Mouse (Mus musculus) retina, postnatal 7 days (tissue): ENCODE data around the gene Gna13.
"Not testable (repeated sequence)": the region's sequence is repeated elsewhere in the genome, so short reads cannot be mapped to it uniquely, and the experiment has no call there.

ENCODE experiments used
- DNase-seq: peaks from one replicate; pipeline ENCODE4 v3.0.0-alpha.2; 2012; ENCODE audit warnings: low read depth, low spot score

Gene Gna13

DNA sequence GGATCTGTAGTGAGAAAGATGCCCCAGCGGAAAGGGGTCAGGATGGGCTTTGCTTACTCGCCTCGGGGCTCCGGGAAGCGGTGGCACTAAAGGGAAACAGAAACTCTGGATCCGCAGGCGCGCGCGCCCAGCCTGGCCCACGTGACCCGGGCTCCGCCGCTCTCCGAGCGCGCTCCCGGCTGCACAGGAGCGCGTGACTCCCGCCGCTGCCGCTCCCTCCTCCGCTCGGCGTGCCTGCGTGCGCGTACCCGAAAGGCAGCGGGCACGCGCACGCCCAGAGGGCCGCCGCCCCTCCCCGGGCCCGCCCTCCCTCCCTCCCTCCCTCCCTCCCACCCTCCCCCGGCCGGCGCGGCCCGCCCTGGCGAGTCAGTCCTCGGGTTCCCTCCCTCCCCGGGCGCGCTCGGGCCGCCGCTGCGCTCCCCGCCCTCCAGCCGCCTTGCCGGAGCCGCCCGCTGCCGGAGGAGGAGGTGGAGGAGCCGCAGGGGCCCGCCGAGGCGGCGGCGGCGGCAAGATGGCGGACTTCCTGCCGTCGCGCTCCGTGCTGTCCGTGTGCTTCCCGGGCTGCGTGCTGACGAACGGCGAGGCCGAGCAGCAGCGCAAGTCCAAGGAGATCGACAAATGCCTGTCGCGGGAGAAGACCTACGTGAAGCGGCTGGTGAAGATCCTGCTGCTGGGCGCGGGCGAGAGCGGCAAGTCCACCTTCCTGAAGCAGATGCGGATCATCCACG is at the start of gene Gna13:
Gene Gna13, plus strand, starts transcription at position 369 of the 728 bp plus-strand sequence.
- peak; percentile 85 for DNase-seq

DNA sequence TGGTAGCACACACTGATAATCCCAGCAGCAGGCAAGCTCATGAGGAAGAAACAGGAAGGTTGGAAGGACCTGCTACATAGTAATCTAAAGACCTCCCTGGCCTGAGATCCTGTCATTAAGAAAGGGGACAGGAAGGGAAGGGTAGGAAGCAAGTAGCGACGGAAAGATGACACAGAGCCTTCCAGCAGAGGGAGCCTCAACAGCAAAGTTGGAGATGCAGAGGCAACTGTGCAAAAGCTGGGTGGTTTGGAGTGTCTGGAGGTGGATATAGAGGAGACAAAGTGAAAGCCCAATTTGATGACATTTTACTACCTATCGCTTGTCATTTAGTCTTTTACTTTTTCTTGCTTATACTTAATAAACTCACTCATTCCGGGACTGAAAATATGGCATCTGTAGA is 45.7 kb upstream of the Gna13 start:
- DNase-seq: no peak

DNA sequence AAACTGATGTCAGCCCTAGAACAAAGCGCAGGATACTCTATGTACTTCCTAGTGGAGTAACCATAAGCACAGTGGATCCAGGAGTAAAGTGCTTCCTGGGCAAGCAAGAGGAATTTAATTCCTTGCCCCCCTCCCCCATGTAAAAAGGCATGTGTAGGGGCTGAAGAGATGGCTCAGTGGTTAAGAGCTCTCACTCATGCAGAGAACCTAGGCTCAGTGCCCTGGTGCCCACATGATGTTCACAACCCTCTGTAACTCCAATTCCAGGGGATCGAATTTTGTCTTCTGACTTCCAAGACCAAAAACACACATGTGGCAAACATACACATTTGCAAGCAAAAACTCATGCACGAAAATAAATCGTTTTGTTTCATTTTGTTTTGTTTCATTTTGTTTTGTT is 43.2 kb upstream of the Gna13 start:
- DNase-seq: no peak

DNA sequence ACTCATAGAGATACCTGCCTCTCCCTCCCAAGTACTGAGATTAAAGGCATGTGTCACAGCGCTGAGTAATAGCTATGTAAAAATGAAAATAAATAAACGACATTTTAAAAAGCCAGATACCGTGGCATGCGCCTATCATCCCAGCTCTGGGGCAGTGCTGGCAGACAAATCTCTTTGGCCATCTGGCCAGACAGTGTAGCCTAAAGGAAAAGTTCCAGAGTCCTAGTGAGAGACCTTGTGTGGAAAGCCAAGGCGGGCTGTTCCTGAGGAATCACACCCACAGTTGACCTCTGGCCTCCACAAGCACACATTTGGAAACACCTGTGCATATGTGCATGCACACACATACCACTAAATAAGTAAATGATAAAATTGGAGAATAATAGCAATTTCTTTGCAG is 42.7 kb upstream of the Gna13 start:
- no peak for DNase-seq

DNA sequence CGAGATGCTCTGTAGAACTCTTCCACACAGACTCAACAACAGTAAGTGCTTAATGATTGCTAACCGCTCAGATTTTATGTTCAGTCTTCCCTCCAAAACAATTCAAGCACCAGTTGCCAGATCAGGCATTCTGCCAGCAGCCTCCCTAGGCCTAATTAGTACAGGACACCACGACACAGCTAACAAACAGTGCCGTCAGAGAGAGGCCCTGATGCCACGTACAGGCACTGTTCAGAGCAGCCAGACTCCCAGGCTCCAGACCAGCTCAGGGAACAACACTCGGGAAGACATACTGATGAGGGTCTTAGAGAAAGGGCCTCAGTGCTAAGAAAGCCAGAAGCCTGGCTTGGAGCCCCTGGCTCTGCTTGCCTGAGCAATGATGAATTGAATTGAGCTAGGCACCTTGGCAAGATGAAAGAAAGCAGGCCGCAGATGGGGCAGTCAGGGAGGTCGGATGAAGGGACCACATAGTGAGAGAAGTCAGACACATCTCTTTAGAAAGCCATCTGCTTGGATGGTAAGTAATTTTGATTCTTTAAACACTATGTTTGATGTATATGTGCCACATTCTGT is 42.2 kb upstream of the Gna13 start:
- DNase-seq: no peak

DNA sequence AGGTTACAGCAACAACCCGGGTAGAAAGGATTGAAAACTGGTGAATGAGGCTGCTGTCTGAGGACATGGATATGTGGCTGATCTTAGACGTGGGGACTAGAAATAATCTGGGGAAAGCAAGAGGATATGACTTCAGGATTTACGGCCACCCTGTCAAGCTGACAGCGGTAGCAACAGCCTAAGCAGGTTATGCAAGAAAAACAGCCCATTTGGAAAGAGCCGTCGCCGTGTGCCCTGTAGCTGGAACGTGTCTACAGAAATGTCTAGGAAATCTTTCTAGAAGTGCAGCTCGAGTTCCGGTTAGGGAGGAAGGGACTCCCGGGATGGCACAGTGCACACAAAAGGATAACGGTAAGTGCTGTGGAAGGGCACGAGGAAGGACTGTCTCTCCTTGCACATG is 36.4 kb upstream of the Gna13 start:
- no peak for DNase-seq

DNA sequence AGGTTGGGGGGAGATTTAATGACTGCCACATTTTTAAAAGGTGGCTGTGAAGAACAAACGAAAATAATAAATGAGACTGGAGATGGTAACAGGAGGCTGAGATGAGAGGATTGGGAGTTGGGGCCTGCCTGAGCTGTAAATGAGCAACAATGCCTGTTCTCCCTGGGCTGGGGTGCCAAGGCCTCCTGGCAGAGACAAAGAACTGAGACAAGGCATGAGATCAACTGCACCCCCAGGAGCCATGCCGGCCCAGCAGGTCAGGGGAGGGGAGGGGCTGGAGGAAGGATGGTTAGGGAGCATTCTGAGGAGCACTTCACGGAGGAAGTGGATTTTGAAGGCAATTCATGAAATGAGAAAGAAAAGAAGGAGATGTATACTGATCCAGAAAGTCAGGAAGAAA is 35.2 kb upstream of the Gna13 start:
- no peak for DNase-seq

DNA sequence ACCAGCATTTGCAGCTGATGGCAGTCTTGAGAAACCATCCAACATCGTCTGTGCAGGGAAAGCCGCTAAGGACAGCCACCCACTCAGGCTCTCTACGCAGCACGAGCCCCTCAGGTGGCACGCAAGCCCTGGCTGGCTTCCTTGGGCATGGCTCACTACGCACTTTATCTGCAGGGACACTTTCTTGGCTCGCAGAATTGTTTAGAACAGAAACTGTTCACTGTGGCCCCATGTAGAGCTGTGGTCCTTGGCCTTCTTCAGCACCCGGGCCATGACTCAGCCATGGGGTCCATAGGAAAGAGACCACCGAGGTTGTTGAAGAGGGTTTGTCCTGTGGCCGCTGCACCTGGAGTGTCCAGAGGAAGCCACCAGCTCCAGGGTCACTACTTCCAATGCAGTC is 34.7 kb upstream of the Gna13 start:
- DNase-seq: no peak

DNA sequence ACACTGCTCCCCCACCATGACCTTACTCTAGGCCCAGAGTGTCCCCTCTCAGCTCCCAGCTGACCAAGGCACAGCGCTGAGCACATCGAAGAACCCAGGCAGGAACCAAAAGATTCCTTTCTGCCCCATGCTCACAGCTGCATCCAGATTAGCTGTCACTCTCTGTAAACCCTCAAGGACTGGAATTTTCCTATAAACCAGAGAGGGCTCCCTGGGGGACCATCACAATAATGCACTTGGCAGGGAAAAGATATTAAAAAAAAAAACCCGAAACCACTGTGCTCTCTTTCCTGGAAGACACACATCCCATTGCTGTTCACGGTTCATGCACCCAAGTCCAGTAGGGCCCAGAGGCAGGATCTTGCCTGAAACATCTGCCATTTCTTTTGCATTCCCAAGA is 33.3 kb upstream of the Gna13 start:
- no peak for DNase-seq

DNA sequence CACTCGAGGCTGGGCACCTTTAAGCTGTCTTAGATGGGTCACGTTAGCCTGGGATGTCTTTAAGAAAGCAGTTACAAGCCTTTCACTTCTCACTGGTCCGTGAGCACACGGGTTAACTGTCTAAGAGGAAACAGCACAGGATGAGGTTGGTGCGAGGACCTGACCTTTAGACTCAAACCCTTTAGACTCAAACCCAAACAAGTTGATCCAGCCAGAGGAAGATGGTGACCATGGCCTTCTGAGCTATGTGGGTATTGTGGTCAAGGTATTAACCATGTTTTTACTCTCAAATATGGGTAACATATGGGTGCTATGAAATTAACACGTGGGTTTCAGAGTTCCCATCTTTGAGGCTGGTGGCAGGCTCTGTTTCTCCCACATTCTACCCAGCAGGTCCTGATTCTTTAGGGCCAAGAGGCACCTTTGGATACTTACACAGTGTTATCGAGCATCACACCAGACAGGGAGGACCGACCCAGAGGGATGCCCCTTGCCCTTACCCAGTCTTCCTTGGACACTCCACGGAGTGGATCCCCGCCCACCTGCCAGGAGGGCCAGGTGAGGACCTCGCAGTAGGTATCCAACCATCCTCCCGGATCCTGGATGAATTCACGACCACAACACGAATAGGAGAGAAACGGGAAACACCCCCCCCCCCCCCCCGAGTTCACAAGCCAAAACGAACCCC is 31.8 kb upstream of the Gna13 start:
- DNase-seq: no peak

DNA sequence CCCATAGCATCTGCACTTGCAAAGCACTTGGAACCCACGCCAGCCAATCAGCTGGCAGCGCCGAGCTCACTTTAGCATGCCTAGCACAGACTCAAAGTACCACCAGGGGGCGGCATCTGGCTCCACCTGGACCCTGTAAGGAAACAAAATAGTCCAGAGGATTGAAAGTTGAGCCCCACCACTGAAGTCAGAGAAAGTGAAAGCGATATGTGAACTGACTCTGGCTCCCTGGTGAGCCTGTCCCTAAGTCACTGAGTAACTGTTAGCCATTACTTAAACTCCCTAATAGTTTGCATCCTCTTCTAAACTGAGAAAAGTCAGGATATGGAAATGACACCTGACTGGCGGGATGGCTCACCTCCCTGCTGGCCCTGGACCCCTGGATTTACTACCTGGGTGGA is 31.2 kb upstream of the Gna13 start:
- DNase-seq: peak; percentile 82

DNA sequence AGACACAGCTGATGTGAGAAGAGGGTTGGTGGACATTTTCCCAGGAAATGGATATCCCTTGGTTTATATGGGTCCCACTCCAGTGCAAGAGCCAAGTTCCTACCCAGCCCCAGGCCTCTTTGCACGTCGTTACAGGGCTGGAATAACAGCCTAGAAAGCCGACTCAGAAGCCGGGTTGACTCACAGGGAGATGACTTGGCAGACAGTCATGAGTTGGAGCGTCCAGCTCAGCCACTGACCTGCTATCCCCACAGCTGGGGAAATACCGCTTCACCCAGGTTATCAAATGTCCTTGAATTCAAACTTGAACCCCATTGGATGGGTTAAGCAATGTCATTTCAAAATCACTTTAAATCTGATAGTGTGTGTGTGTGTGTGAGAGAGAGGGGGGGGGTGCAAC is 29.9 kb upstream of the Gna13 start:
- no peak for DNase-seq

DNA sequence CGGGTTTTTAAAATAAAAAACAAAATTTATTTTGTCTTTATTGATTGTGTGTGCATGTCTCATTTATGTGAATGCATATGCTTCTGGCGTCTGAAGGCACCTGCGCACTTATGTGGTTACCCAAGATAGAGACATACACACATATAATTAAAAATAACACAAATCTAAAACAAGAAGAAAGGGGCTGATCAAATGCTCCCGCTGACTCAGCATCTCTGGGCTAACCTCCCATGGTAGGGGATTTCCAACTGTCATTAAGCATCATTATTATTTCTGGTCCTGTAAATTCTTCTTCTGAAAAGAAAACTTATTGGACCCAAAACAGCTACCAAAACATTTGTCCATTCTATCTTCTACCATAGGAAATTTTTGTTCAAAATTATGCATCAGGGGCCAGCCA is 27.9 kb upstream of the Gna13 start:
- no peak for DNase-seq

DNA sequence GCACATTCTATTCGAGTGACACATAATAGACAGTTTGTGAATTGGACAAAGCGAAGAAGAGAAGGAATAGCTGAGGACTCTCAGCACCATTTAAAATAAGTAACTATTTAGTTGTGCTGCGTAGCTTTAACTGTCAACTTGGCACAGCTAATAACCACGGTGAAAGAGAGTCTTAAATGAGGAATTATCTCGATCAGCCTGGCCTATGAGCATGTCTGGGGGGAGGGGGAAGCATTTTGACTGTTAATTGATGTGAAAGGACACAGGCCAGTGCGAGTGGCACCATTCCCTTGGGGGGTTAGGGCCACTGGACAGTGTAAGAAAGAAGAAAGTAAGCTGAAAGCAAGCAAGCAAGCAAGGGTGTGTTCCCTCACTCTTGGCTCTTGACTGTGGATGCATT is 26.7 kb upstream of the Gna13 start:
- no peak for DNase-seq

DNA sequence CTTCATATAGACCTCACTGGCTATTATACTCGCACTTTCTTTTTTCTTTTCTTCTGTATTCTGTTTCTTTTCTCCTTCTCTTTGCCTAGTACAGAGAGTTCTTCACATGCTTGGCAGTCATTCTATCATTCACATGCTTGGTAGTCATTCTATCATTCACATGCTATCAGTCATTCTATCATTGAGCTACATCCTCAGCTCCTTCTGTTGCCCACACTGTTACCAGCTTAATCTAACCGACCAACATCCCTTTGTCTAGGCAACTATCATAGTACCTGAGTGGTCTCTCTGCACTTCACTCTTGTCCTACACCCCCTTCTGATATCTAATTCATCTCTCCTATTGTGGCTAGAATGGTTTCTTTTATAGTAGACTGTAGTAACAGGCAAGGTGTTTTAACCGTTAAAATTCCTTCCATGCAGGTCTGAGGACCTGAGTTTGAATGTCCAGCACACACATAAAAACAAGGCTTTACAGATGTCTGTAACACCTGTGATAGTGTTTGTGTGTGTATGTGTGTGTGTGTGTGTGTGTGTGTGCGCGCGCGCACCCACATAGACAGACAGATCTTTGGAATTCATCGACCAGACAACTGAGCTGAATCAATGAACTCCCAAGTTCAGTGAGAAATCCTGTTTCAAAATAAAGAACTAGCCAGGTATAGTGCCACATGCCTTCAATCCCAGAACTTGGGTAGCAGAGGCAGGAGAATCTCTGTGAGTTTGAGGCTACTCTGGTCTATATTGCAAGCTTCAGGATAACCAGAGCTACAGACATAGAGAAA is 23.3 kb upstream of the Gna13 start:
- no peak for DNase-seq

DNA sequence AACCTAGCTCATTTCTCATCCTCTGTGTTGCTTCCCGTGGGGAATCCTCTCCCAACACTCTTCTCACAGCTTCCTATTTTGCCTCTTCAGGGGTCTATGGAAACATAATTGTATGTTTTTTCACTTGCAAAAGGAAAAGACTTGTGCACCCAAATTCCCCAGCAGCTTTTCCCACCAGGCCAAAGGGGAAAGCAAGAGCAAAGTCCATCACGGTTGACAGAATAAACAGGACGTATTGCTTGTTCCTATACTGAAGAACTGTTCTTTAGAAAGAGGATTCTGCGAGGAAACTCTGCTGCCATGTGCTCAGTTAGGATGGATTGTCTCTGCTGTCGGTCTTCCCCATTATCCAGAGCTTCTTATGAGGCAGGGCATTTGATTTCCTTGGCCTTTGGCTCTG is 22.1 kb upstream of the Gna13 start:
- DNase-seq: no peak

DNA sequence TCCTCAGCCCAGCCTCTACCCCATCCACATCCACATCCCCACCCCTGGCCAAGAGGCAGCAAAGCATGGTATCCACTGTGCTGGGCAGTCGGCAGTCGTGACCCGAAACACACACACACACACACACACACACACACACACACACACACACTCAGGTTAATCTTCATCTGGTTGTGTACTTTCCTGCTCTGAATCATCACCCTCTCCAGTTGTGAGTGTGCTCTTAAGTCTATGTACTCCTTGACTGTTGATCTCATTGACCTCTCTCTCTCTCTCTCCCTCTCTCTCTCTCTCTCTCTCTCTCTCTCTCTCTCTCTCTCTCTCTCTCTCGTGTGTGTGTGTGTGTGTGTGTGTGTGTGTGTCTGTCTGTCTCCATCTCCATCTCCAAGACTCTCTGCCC is 20.0 kb upstream of the Gna13 start:
- DNase-seq: not testable (repeated sequence)

DNA sequence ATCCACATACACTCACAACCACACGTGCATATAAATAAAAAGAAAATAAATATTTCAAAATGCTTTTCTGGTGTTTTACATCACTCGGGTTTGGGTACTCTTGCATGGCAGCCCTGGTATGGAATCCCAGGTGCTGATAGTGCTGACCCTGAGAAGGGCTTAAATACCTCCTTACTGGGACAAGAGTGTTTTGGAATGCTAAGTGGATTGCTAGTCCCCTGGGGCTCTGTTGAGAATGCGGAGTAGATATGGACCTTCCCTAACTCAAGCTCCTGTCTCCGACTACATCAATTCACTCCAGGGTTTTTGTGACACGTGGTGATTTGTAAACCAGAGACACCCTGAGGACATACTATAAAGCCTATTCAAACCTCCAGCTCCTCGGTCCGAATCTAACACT is 19.1 kb upstream of the Gna13 start:
- DNase-seq: no peak

DNA sequence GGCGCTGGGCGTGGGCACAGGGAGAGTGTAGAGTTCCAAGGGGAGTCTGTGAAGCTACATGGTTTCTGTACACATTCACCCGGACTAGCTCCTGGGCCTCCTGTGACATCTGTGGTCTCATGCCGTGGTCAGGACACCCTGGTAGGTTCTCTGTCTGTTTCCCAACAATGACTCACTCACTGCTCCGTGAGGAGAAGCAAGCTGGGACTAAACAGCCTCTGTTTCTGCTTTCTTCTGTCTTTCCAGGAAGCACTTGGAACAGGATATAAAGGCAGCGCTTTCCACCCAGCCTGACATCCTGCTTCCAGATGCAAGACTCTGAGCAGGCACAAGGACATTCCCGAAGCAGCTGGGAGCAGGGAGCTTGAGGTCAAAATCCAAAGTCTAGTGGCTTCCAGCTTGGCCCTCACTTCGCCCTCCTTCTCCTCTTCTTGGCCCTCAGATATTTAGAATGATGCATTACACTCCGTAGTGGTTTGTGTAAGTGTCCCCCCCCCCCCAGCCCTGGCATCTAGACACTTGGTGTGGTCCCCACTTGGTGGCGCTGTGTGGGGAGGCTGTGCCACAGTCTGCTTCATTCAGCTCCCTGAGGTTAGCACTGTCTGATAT is 18.5 kb upstream of the Gna13 start:
- DNase-seq: no peak

DNA sequence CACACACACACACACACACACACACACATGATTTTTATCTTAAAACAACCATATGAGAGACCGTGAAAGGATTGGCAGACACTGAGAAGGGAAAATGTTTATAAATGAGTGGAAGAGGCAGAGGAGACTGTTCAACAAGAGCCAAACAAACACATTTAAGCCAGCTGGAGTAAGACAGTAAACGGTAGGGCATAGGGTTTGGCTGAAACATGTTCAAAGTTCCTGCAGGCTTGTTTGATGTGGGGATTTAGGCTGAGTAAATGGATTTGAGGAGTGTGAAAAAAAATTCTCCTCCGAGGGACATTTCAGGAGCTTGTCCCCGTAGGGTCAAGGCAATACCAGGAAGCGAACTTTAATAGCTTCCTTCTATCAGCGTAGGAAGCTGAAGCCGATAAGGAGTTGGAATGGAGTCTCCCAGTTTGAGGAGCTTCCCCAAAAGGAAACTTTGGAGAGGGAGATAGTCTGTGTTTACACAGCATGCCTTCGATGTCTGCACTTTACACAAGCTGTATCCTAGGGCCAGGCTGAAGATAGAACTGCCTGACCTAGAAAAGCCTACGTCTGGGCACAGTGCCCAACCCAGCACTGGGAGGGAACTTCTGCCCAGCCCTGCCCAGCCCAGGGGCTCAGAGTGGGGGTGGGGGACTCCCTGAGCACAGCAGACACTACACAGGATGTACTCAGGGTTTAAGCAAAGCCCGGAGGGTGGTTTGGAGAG is 15.2 kb upstream of the Gna13 start:
- DNase-seq: peak; percentile 64

DNA sequence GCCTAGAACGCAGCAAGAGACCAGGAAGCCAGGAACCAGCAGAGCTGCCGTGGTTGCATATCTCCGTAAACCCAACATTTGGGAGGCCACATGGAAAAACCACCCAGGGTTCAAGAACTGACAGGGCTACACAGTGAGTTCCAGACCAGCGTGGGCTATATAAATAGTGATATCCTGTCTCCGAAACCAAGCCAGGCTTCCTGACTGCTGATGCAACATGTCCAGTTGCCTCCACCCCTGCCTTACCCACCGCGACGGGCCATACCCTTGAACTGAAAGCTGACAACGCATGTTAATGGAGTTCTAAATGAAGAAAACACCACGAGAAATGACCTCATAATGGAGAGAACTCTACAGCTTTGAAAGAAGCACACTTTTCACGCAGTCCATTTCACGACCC is 14.2 kb upstream of the Gna13 start:
- no peak for DNase-seq
